Mouse (Mus musculus): ENCODE data around the gene Cdyl.

The Cdyl gene

GRCm38 (mm10) chr13:35659406-35659985 lies at the start of gene Cdyl:
TSS of gene Cdyl (plus strand) at chr13:35659833.
- no peak for DNase-seq (ENCODE audit: low read depth)

- DNase-seq (ENCODE audit: low read depth) = no peak
These were observed 48.9 kb upstream of the Cdyl start for GRCm38 (mm10) chr13:35610718-35611117.

GRCm38 (mm10) chr13:35612506-35612905 lies 47.1 kb upstream of the Cdyl start:
- DNase-seq (ENCODE audit: low read depth) = no peak

GRCm38 (mm10) chr13:35614832-35615479 lies 44.7 kb upstream of the Cdyl start:
- peak; percentile 71 for DNase-seq (ENCODE audit: low read depth)

GRCm38 (mm10) chr13:35616524-35617099 lies 43.0 kb upstream of the Cdyl start:
- no peak for DNase-seq (ENCODE audit: low read depth)

GRCm38 (mm10) chr13:35619356-35619755 lies 40.3 kb upstream of the Cdyl start:
- DNase-seq (ENCODE audit: low read depth) = no peak

- no peak for DNase-seq (ENCODE audit: low read depth)
These were observed 38.9 kb upstream of the Cdyl start for GRCm38 (mm10) chr13:35620756-35621155.

GRCm38 (mm10) chr13:35624831-35625230 lies 34.8 kb upstream of the Cdyl start:
- DNase-seq (ENCODE audit: low read depth) = no peak

- no peak for DNase-seq (ENCODE audit: low read depth)
These were observed 34.1 kb upstream of the Cdyl start for GRCm38 (mm10) chr13:35625556-35625955.

GRCm38 (mm10) chr13:35627319-35627718 lies 32.3 kb upstream of the Cdyl start:
- DNase-seq (ENCODE audit: low read depth) = no peak

- DNase-seq (ENCODE audit: low read depth) = peak; percentile 72
These were observed 12.4 kb upstream of the Cdyl start for GRCm38 (mm10) chr13:35647132-35647823.

- no peak for DNase-seq (ENCODE audit: low read depth)
These were observed 9.3 kb upstream of the Cdyl start for GRCm38 (mm10) chr13:35650284-35650872.

- DNase-seq (ENCODE audit: low read depth) = no peak
These were observed 6.8 kb upstream of the Cdyl start for GRCm38 (mm10) chr13:35652851-35653250.

- no peak for DNase-seq (ENCODE audit: low read depth)
These were observed 2.8 kb upstream of the Cdyl start for GRCm38 (mm10) chr13:35656853-35657252.

GRCm38 (mm10) chr13:35665456-35665855 lies 5.8 kb downstream of the Cdyl start:
- peak; percentile 57 for DNase-seq (ENCODE audit: low read depth)

GRCm38 (mm10) chr13:35669910-35670469 lies 10.4 kb downstream of the Cdyl start:
- peak; percentile 10 for DNase-seq (ENCODE audit: low read depth)

GRCm38 (mm10) chr13:35670875-35671274 lies 11.2 kb downstream of the Cdyl start:
- no peak for DNase-seq (ENCODE audit: low read depth)

GRCm38 (mm10) chr13:35676921-35677320 lies 17.3 kb downstream of the Cdyl start:
- no peak for DNase-seq (ENCODE audit: low read depth)

GRCm38 (mm10) chr13:35677433-35678051 lies 17.9 kb downstream of the Cdyl start:
- no peak for DNase-seq (ENCODE audit: low read depth)

- DNase-seq (ENCODE audit: low read depth) = no peak
These were observed 19.1 kb downstream of the Cdyl start for GRCm38 (mm10) chr13:35678691-35679090.

- no peak for DNase-seq (ENCODE audit: low read depth)
These were observed 21.7 kb downstream of the Cdyl start for GRCm38 (mm10) chr13:35681361-35681760.

- no peak for DNase-seq (ENCODE audit: low read depth)
These were observed 26.6 kb downstream of the Cdyl start for GRCm38 (mm10) chr13:35686273-35686672.

All from 416B (cell line).